Mouse (Mus musculus): ENCODE data around the gene Ppargc1a. TPM values are rescaled to one million over a fixed set of nuclear protein-coding genes. Genes with fewer than 3 reads are reported as not detected.

Ppargc1a gene
- polyA plus RNA-seq, 1 experiment from 2014 or later = 2.7 TPM

GRCm38 (mm10) chr5:51539563-51539962 lies 28.0 kb downstream of the Ppargc1a start:
- Histone ChIP-seq H3K9me3 (replicated peaks; ENCODE audit: control insufficient read depth, low read length) (no peaks in the 10 kb centered on the region), H3K9ac (replicated peaks; ENCODE audit: low read length) (no peak overlapping the region), H3K36me3 (replicated peaks; ENCODE audit: control insufficient read depth, insufficient read depth, low read depth, low read length) (no peaks in the 10 kb centered on the region), H3K27ac (replicated peaks; ENCODE audit: low read depth, low read length) (no peak overlapping the region), H3K4me3 (ENCODE audit: low read depth, low read length) (no peak overlapping the region), H3K27me3 (ENCODE audit: control insufficient read depth, insufficient read depth, low read length) (no peaks in the 10 kb centered on the region), H3K4me1 (ENCODE audit: control insufficient read depth, insufficient read depth, low read length) (no peaks in the 10 kb centered on the region), H3K4me2 (ENCODE audit: low read depth, low read length) (no peak overlapping the region)
- ATAC-seq (replicated peaks; ENCODE audit: insufficient number of reproducible peaks, low FRiP score, low TSS enrichment, low read depth) (no peak), DNase-seq (ENCODE audit: low spot score) (no peak)

DNA sequence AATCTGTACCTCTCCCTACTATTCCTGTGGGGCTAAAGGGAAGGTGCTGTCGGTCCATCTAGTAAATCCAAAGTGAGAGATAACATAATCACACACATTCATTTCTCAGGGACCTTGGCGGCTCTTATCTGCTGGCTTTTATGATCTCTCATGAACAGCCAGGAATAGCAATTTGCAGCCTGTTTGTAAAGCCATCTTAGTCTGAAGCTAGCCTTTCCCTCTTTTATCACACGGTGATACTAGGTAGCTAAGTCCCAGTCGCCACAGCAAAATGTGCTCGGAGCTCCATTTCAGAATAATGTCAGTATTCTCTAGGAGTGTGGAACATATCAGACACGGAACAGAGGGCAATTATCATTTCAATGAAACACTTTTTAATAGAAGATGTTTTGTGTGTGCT lies 29.2 kb downstream of the Ppargc1a start:
- DNase-seq (ENCODE audit: low spot score) (no peak), ATAC-seq (replicated peaks; ENCODE audit: insufficient number of reproducible peaks, low FRiP score, low TSS enrichment, low read depth) (no peak)
- H3K27ac ChIP-seq (replicated peaks; ENCODE audit: low read depth, low read length) = no peak overlapping the region
- 84% methylated on average over 6 of the region's 6 CpGs for WGBS
- no peaks in the 10 kb centered on the region for H3K36me3 ChIP-seq (replicated peaks; ENCODE audit: control insufficient read depth, insufficient read depth, low read depth, low read length)
- H3K27me3 ChIP-seq (ENCODE audit: control insufficient read depth, insufficient read depth, low read length) = no peaks in the 10 kb centered on the region
- no peak overlapping the region for H3K4me3 ChIP-seq (ENCODE audit: low read depth, low read length)
- H3K9me3 ChIP-seq (replicated peaks; ENCODE audit: control insufficient read depth, low read length) = no peaks in the 10 kb centered on the region
- no peak overlapping the region for H3K9ac ChIP-seq (replicated peaks; ENCODE audit: low read length)
- H3K4me1 ChIP-seq (ENCODE audit: control insufficient read depth, insufficient read depth, low read length) = no peaks in the 10 kb centered on the region
- no peak overlapping the region for H3K4me2 ChIP-seq (ENCODE audit: low read depth, low read length)

DNA sequence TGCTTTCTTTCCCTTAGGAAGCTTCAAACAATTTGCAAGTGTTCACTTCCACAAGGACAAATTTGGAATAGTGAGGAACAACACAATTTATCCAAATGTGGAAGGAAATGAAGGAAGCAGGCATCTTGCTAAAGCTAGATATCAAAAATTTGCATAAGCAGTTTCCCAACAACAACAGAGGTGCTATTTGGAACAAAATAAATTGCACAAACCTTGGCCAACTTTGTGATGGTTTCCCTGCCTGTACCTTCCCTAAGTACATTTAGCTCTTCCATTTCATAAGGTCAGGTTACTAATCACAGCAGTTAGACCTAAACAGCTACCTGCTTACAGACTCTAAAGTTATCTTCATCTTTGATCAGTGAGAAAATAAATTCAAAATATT lies 29.9 kb downstream of the Ppargc1a start:
- no peak for DNase-seq (ENCODE audit: low spot score)
- no peaks in the 10 kb centered on the region for H3K27me3 ChIP-seq (ENCODE audit: control insufficient read depth, insufficient read depth, low read length)
- H3K9ac ChIP-seq (replicated peaks; ENCODE audit: low read length) = no peak overlapping the region
- no peaks in the 10 kb centered on the region for H3K4me1 ChIP-seq (ENCODE audit: control insufficient read depth, insufficient read depth, low read length)
- ATAC-seq (replicated peaks; ENCODE audit: insufficient number of reproducible peaks, low FRiP score, low TSS enrichment, low read depth) = no peak
- H3K27ac ChIP-seq (replicated peaks; ENCODE audit: low read depth, low read length) = no peak overlapping the region
- H3K9me3 ChIP-seq (replicated peaks; ENCODE audit: control insufficient read depth, low read length) = no peaks in the 10 kb centered on the region
- no peaks in the 10 kb centered on the region for H3K36me3 ChIP-seq (replicated peaks; ENCODE audit: control insufficient read depth, insufficient read depth, low read depth, low read length)
- H3K4me3 ChIP-seq (ENCODE audit: low read depth, low read length) = no peak overlapping the region
- H3K4me2 ChIP-seq (ENCODE audit: low read depth, low read length) = no peak overlapping the region

- Histone ChIP-seq H3K4me2 (ENCODE audit: low read depth, low read length) (no peak overlapping the region), H3K27me3 (ENCODE audit: control insufficient read depth, insufficient read depth, low read length) (no peaks in the 10 kb centered on the region), H3K9me3 (replicated peaks; ENCODE audit: control insufficient read depth, low read length) (no peaks in the 10 kb centered on the region), H3K9ac (replicated peaks; ENCODE audit: low read length) (no peak overlapping the region), H3K4me3 (ENCODE audit: low read depth, low read length) (no peak overlapping the region), H3K27ac (replicated peaks; ENCODE audit: low read depth, low read length) (no peak overlapping the region), H3K4me1 (ENCODE audit: control insufficient read depth, insufficient read depth, low read length) (no peaks in the 10 kb centered on the region), H3K36me3 (replicated peaks; ENCODE audit: control insufficient read depth, insufficient read depth, low read depth, low read length) (no peaks in the 10 kb centered on the region)
- DNase-seq (ENCODE audit: low spot score) (no peak), ATAC-seq (replicated peaks; ENCODE audit: insufficient number of reproducible peaks, low FRiP score, low TSS enrichment, low read depth) (no peak)
- 84% methylated on average over 7 of the region's 7 CpGs for WGBS
Observed at GRCm38 (mm10) chr5:51537009-51537645, 30.4 kb downstream of the Ppargc1a start.

GRCm38 (mm10) chr5:51534456-51534855 lies 33.1 kb downstream of the Ppargc1a start:
- Histone ChIP-seq H3K4me3 (ENCODE audit: low read depth, low read length) (no peak overlapping the region), H3K9me3 (replicated peaks; ENCODE audit: control insufficient read depth, low read length) (no peaks in the 10 kb centered on the region), H3K27me3 (ENCODE audit: control insufficient read depth, insufficient read depth, low read length) (no peaks in the 10 kb centered on the region), H3K9ac (replicated peaks; ENCODE audit: low read length) (no peak overlapping the region), H3K27ac (replicated peaks; ENCODE audit: low read depth, low read length) (no peak overlapping the region), H3K4me1 (ENCODE audit: control insufficient read depth, insufficient read depth, low read length) (no peaks in the 10 kb centered on the region), H3K4me2 (ENCODE audit: low read depth, low read length) (no peak overlapping the region), H3K36me3 (replicated peaks; ENCODE audit: control insufficient read depth, insufficient read depth, low read depth, low read length) (no peaks in the 10 kb centered on the region)
- DNase-seq (ENCODE audit: low spot score) = no peak
- ATAC-seq (replicated peaks; ENCODE audit: insufficient number of reproducible peaks, low FRiP score, low TSS enrichment, low read depth) = no peak
- WGBS = 82% methylated on average over 1 of the region's 1 CpGs

DNA sequence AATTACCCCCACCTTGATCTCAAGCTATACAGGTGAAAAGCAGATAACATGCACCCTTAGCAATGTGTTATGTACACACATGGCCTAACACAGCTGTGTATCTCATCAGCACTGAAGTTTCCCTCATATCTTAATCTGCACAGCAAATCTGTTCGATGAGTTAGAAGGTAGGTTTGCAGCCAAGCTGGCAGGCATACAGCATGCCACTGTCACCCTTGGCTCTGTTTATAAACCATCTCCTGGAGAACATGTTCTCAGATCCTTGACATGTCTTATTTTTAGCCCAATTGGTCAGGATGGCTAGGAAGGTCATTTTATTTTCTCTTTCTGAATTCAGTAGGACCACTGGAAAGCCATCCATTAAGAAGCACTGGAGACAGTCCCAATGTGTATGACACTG lies 36.2 kb downstream of the Ppargc1a start:
- H3K9me3 ChIP-seq (replicated peaks; ENCODE audit: control insufficient read depth, low read length) = no peaks in the 10 kb centered on the region
- no peaks in the 10 kb centered on the region for H3K27me3 ChIP-seq (ENCODE audit: control insufficient read depth, insufficient read depth, low read length)
- H3K27ac ChIP-seq (replicated peaks; ENCODE audit: low read depth, low read length) = no peak overlapping the region
- WGBS = 88% methylated on average over 1 of the region's 1 CpGs
- no peak for ATAC-seq (replicated peaks; ENCODE audit: insufficient number of reproducible peaks, low FRiP score, low TSS enrichment, low read depth)
- no peak overlapping the region for H3K9ac ChIP-seq (replicated peaks; ENCODE audit: low read length)
- no peaks in the 10 kb centered on the region for H3K36me3 ChIP-seq (replicated peaks; ENCODE audit: control insufficient read depth, insufficient read depth, low read depth, low read length)
- no peak for DNase-seq (ENCODE audit: low spot score)
- H3K4me1 ChIP-seq (ENCODE audit: control insufficient read depth, insufficient read depth, low read length) = no peaks in the 10 kb centered on the region
- H3K4me3 ChIP-seq (ENCODE audit: low read depth, low read length) = no peak overlapping the region
- no peak overlapping the region for H3K4me2 ChIP-seq (ENCODE audit: low read depth, low read length)

DNA sequence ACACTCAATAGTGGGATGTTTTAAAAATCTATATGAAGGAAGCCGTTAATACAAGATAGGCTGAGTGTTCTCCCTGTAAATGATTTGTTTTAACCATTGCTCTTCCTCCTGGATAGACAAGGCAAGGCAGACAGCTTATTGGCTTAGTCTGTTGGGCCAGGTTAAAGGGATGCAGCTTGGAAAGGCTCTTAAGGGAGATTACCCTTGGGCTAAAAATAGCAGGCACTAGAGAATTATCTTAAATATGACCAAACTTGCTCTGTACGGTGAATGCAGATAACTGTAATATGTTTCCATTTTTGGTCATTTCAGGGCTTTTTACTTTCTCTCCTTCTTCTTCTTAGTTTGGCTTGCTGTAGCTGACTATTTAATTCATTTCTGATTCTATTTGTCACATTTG lies 38.1 kb downstream of the Ppargc1a start:
- Histone ChIP-seq H3K4me1 (ENCODE audit: control insufficient read depth, insufficient read depth, low read length) (no peaks in the 10 kb centered on the region), H3K9ac (replicated peaks; ENCODE audit: low read length) (no peak overlapping the region), H3K9me3 (replicated peaks; ENCODE audit: control insufficient read depth, low read length) (no peaks in the 10 kb centered on the region), H3K4me3 (ENCODE audit: low read depth, low read length) (no peak overlapping the region), H3K4me2 (ENCODE audit: low read depth, low read length) (no peak overlapping the region), H3K27me3 (ENCODE audit: control insufficient read depth, insufficient read depth, low read length) (no peaks in the 10 kb centered on the region), H3K36me3 (replicated peaks; ENCODE audit: control insufficient read depth, insufficient read depth, low read depth, low read length) (no peaks in the 10 kb centered on the region), H3K27ac (replicated peaks; ENCODE audit: low read depth, low read length) (no peak overlapping the region)
- 83% methylated on average over 2 of the region's 2 CpGs for WGBS
- DNase-seq (ENCODE audit: low spot score) (no peak), ATAC-seq (replicated peaks; ENCODE audit: insufficient number of reproducible peaks, low FRiP score, low TSS enrichment, low read depth) (no peak)

DNA sequence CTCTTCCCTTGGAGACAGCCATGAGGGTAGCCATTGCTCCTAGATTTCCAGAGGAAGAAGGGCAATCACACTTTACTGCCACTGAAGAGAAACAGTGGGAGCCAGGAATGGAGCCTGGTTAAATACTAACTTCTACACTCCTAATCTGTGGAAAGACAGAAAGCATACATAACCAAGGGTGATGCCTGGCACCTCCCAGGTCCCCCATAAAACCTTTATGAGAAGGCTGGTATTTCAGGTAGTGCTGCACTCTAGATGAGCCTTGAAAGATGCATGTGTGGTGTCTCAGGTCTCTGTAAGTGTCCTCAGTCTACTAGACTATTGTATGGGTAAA lies 39.4 kb downstream of the Ppargc1a start:
- no peak for ATAC-seq (replicated peaks; ENCODE audit: insufficient number of reproducible peaks, low FRiP score, low TSS enrichment, low read depth)
- H3K9ac ChIP-seq (replicated peaks; ENCODE audit: low read length) = no peak overlapping the region

More for the DNA sequence above, 39.4 kb downstream of the Ppargc1a start:
- DNase-seq (ENCODE audit: low spot score) = no peak
- H3K4me3 ChIP-seq (ENCODE audit: low read depth, low read length) = no peak overlapping the region
- no peaks in the 10 kb centered on the region for H3K9me3 ChIP-seq (replicated peaks; ENCODE audit: control insufficient read depth, low read length)
- H3K27ac ChIP-seq (replicated peaks; ENCODE audit: low read depth, low read length) = no peak overlapping the region
- H3K4me2 ChIP-seq (ENCODE audit: low read depth, low read length) = no peak overlapping the region
- H3K36me3 ChIP-seq (replicated peaks; ENCODE audit: control insufficient read depth, insufficient read depth, low read depth, low read length) = no peaks in the 10 kb centered on the region
- no peaks in the 10 kb centered on the region for H3K4me1 ChIP-seq (ENCODE audit: control insufficient read depth, insufficient read depth, low read length)
- no peaks in the 10 kb centered on the region for H3K27me3 ChIP-seq (ENCODE audit: control insufficient read depth, insufficient read depth, low read length)

Measured in embryonic facial prominence, embryonic 11.5 days (tissue).